Mouse (Mus musculus): ENCODE measurements at regions not wholly inside any gene's neighbourhood (a gene's known extent, or its start where the extent isn't known, plus 50 kb on each side); places are given as distances from the start of the nearest gene placed in this dataset.

- DNase-seq (ENCODE audit: low spot score): no peak
These were observed 163.6 kb downstream of the Aldoart1 start for GRCm38 (mm10) chr4:72688842-72689241.

- DNase-seq (ENCODE audit: low spot score): no peak
These were observed 178.4 kb downstream of the Aldoart1 start for GRCm38 (mm10) chr4:72674006-72674405.

DNA sequence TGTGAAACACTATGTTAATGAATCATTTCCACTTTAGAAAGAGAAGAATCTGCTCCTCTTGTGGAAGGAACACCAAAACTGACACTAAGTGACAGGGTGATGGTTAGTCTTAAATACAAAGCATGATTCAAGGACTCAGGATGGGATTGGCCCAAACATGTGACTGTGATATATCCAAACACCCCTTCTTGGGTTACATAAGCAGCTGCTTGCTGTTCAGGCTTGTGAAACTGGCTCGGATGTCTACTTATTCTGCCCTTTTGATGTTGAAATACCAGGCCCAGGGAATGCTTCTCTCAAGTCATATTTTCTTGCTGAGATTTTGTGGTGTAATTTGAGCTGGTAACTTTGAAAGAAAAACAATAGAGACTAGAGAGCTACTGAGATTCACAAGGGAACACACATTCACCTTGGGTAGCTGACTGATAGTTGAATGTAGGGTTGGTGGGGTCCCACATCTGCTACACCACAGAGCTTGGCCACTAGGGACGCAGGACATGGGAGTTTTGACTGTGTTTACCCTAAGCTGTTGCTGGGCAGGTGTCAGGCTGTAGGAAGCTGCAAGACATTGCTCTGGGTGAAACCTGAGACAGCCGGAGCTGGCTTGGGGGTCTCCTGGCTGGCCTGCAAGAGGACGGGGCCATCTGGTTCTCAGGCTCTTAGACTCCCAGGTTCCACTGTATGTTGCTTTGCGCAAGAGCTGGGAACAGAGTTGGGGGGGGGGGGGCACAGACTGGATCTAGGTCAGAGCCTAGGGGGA lies 180.6 kb downstream of the Aldoart1 start:
- no peak for DNase-seq (ENCODE audit: low spot score)

GRCm38 (mm10) chr4:72669827-72670494 lies 182.5 kb downstream of the Aldoart1 start:
- DNase-seq (ENCODE audit: low spot score): no peak

- DNase-seq (ENCODE audit: low spot score): no peak
These were observed 188.1 kb downstream of the Aldoart1 start for GRCm38 (mm10) chr4:72664379-72664778.

- no peak for DNase-seq (ENCODE audit: low spot score)
These were observed 190.0 kb downstream of the Aldoart1 start for GRCm38 (mm10) chr4:72662477-72662876.

DNA sequence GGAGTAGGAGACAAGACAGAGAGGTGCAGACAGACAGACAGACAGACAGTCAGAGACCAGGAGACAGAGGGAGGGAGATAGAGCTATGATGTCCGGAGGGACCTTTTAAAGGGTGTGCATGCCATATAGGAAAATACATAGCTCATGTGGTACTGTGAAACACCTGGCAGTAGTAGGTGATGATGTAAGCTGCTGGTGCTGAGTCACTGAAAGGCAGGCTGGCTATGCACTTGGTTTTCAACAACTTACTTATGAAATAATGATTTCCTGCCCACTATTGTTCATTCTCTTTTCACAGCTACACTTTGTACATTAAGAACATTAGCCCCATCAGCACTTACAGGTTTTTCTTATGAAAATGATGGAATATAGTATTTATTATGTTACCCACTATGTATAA lies 196.2 kb downstream of the Aldoart1 start:
- no peak for DNase-seq (ENCODE audit: low spot score)

DNA sequence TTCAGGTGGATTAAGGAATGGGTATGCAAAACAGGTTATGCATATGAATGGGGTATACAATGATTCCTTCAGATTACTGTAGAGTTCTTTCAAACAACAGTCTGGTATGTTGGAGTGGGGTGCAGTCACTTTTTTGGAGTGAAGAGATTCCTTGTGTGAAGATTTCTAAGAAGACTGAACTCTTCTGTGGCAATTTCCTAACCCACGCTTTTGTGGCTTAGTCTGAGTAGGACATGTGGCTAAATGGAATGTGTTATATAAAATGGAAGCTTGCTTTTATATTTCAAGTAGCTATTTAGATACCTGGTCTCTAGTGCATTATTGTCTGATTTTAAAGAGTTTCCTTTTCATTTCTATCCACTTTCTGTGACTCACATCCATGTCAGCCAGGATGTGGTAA lies 205.3 kb downstream of the Aldoart1 start:
- no peak for DNase-seq (ENCODE audit: low spot score)

DNA sequence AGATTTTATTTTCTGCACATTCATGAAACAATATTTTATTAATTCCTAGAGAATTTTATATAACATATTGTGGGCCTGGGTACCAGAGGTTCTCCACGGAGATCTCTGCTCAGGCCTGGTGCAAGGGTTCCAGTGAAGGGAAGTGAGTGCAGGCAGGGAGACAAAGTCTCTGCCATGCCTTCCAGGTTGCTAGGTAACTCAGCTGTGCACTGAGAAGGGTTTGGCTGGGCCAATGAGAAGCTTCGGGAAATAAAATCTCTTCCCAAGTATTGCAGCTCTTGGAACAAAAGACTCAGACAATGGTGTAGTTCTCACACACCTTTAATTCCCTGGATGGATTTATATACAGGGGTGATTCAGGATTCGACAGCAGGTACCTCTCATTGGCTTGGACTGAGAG lies 223.0 kb downstream of the Aldoart1 start:
- no peak for DNase-seq (ENCODE audit: low spot score)

DNA sequence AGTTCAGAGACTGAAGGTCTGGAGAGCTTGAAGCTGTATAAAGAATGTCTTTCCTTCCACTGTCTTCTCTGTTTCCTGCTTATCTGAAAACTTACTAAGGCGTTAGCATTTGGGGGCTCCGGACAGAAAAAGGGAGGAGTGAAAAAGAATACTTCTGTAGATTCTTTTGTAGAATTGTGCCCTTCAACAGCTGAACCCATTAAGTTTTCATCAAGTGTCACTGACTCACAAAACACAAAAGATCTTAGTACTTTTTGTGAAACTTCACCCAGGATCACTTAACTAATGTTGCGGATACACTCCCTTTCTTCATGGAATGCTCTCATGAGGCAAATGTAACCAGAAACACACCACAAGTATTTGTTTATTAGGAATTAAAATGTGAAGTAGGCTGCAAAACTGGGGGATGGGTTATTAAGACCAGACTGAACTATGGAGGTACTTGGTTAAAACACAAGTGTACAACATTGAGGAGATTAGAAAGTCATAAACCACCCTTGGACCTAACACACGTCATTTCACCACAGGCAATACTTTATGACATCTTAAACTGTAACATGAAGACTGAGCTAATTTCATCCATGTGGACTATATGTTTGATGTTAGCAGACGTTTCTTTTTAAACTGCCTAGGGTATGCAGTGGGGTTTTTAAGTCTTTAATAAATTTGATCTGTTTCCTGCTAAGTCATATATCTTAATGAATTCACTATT lies 225.1 kb downstream of the Aldoart1 start:
- DNase-seq (ENCODE audit: low spot score): no peak

DNA sequence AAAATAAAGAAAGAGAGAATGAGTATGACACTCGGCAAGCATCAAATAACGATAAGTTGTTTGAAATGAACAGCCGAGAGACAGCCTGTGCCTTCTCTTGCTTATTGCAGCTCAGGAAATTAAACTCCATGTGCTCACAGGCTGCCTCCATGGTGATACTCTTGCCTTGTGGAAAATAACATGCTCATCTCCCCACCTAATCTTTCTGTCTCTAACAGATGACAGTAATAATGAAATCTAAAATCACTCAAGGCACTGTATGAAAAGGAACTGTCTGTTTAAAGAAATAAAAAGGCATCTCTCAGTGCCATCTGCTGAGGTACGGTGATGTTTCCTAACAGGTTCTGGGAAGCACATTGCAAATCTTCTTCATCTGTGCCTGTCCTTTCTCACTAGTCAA lies 247.3 kb downstream of the Aldoart1 start:
- no peak for DNase-seq (ENCODE audit: low spot score)

DNA sequence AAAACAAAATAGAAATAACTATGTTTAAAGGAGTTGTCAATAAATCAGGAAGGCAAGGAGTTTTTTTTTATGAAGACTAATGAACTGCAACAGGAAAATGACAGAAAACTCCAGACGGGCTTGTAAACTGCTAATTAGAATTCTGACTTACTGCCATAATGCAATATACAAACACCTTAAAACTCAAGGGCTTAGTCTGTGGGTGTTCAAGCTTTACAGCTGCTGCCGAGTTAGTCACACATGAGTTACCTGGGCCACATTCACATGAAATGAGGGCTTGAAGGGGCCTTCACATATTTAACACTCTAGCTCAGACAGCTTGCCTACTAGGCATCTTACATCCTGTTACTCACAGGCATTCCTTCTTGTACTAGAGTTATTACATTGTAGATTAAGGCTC lies 256.9 kb downstream of the Aldoart1 start:
- no peak for DNase-seq (ENCODE audit: low spot score)

DNA sequence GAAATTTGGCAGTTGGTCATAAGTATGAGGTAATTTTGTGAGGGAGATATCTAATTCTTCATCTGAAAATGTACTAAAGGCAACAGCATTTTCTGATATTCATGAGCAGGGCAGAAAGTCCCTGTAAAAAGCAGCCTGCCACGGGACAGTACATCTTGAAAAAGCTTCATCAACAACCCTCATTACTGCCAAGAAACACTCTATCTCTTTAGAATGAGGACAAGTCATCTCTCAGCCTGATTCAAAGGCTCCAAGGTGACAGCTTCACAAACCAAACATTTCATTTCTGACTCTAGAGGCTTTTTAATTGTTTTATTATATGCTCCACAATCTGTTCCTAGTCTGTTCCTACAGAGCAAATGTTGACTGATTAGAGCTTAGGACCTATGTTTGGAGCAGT lies 260.3 kb downstream of the Aldoart1 start:
- no peak for DNase-seq (ENCODE audit: low spot score)

DNA sequence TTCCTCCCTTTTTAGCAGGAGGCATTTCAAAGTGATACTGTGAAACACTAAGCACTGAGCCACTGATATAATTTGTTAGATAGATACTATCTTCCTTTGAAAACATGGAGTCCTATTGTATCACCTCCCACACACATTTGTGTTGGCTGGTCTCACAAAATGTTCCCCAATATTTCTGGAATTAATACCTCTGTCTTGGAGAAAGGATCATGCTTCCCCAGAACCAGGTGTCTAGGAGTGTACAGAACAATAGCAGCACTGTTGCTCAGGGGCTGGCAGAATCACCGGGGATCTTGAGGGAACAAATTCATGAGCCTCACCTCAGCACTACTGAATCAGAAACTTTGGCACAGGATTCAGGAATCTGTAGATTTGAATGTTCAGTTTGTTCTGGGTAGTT lies 277.5 kb downstream of the Aldoart1 start:
- no peak for DNase-seq (ENCODE audit: low spot score)

DNA sequence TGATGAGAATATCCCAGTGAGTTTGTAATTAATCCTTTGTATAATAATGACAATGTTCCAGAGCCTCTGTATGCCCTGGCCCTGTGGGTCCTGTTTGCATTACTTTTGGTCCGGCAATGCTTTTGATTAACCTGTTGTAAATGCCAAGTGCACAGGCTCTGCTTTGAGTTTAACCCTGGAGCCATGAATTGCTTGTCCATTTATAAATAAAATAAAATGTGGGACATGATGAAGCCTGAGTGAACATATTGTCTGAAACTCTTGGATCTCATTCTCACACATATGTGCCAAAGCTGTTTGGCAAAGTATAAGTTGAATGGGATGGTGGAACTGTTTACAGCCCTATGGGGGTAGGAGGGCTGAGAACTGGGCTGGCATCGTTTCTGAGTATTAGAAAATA lies 280.5 kb downstream of the Aldoart1 start:
- no peak for DNase-seq (ENCODE audit: low spot score)

DNA sequence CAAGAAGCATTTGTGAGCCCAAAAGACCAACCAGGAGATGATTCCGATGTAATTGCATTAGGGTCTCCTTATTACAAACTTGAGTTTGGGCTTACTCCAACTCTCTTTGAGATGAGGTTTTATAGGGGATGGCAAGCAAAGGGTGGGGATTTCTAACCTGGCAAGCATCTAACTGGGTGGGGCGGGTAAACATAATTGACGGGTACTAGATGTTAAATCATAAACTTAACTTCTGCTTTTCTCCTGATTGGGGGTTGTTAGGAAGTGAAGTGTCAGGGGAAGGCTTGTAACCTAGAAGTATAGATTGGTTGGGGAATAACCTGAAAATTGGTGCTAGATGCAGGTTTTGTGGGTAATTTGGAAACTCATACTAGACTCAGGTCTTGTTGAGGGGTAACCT lies 287.2 kb downstream of the Aldoart1 start:
- DNase-seq (ENCODE audit: low spot score): no peak

GRCm38 (mm10) chr4:72562909-72563676 lies 289.3 kb downstream of the Aldoart1 start:
- DNase-seq (ENCODE audit: low spot score): no peak

GRCm38 (mm10) chr4:72554276-72554675 lies 298.2 kb downstream of the Aldoart1 start:
- no peak for DNase-seq (ENCODE audit: low spot score)

- DNase-seq (ENCODE audit: low spot score): no peak
These were observed 317.9 kb downstream of the Aldoart1 start for GRCm38 (mm10) chr4:72534563-72534962.

DNA sequence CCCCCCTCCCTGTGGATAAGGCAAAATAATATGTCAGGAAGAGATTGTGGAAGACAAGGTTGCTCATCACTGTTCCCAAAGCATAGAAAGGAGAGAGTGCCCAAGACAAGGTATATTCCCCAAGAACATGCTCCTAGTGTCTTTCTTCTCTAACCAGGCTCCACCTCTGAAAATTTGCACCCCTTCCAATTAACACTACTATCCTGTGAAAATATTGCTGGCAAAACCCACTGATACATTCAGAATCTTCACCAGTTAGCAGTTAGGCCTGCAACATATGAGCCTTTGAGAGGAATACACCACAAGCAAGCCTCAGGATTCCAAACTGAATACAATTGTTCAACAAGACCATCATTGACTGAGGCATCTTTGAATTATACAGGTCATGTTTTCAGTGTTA lies 323.9 kb upstream of the Tle1 start:
- DNase-seq (ENCODE audit: low spot score): no peak

DNA sequence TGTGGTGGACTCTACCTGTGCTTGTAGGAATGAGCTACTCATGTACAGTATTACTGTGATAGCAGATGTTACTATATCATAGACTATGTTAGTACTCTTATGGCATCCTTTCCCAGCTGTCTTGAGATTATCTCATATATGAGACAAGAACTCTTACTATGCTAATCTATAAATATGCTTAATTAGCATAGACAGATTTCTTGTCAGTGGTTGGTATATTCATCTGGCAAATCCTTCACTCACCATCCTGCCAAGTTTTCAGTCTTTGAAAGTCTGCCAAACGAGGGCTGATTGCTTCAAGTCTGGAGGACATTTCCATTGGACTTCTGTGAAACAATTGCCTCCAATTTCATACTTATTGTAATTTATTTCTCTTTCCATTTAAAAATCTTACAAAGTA lies 323.4 kb upstream of the Tle1 start:
- no peak for DNase-seq (ENCODE audit: low spot score)

- no peak for DNase-seq (ENCODE audit: low spot score)
These were observed 310.5 kb upstream of the Tle1 start for GRCm38 (mm10) chr4:72511220-72511619.

All from ovary, postnatal 14 days (tissue).